Mouse (Mus musculus): ENCODE results near the gene BC030867. TPM values are rescaled to one million over a fixed set of nuclear protein-coding genes. Genes with fewer than 3 reads are reported as not detected.

The BC030867 gene
- total RNA-seq, 2 experiments from 2014 or later: 0.58 to 1.5 TPM

- no peak for DNase-seq
These were observed 27.3 kb upstream of the BC030867 start for GRCm38 (mm10) chr11:102221243-102221953.

DNA sequence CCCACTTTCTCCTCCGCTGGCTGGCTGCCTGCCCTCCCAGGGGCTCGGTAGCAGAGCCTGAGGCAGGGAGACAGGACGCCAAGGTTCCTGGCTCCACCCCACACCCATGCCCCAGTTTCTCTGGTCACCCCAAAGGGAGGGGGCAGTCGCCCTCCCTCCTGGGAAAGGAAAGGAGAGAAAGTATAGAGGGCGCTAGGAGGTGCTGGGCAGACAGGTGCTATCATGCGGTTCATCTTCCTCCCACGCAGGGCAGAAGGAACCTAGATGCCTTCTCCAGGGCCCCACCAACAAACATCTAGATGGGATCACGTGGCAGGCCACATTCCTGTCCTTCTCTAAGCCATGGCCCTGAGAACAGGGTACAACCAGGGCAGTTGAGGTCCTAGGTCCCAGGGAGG is 26.7 kb upstream of the BC030867 start:
- no peak for DNase-seq

DNA sequence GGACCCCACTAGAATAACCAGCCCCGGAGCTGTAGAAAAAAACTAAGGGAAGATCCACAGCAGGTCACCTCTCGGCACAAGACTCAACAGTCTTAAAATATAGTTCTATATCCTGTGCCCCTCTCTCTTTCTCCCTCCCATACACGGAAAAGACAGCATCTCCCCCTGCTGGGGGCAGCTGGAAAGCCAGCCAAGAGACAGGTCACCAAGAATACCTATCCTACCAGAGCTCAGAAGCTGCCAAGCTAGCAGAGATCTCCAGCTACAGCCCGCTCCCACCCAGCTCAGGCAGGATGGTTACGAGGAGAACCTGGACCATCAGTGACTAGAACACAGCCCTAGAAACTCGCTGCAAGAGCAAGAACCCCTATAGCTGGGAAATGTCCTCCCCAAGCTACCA is 25.5 kb upstream of the BC030867 start:
- no peak for DNase-seq

GRCm38 (mm10) chr11:102224686-102225085 is 24.0 kb upstream of the BC030867 start:
- no peak for DNase-seq

GRCm38 (mm10) chr11:102225221-102225620 is 23.5 kb upstream of the BC030867 start:
- no peak for DNase-seq

GRCm38 (mm10) chr11:102226067-102226978 is 22.4 kb upstream of the BC030867 start:
- DNase-seq: no peak

GRCm38 (mm10) chr11:102227270-102228190 is 21.2 kb upstream of the BC030867 start:
- DNase-seq: no peak

- DNase-seq: no peak
These were observed 20.5 kb upstream of the BC030867 start for GRCm38 (mm10) chr11:102228191-102228545.

DNA sequence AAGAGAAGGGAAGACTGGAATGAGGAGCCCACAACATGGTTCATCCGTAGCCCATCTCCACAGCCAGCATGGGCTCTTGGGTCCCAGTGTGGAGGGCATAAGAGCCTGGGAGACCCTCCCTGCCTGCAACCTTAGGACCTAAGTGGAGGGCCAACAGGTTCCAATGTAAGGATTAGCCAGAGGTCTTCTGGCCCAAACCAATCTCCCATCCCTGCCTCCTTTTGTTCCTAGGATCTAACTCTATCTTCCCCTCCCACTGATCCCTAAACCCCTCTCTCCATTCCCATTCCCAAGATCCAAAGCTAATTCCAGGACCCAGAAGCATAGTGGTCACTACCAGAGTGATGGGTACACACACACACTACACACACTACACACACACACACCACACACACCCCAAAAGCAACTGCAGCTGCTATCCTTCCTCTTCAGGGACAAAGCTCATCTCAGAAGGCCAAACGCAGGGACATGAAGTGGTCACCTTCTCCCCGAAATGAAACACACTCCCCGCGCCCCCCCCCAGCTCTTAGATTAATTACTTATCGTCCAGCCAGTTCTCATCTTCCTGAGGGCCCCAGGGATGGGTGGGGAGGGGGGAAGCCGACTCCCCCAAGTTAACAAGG is 19.9 kb upstream of the BC030867 start:
- DNase-seq: no peak

DNA sequence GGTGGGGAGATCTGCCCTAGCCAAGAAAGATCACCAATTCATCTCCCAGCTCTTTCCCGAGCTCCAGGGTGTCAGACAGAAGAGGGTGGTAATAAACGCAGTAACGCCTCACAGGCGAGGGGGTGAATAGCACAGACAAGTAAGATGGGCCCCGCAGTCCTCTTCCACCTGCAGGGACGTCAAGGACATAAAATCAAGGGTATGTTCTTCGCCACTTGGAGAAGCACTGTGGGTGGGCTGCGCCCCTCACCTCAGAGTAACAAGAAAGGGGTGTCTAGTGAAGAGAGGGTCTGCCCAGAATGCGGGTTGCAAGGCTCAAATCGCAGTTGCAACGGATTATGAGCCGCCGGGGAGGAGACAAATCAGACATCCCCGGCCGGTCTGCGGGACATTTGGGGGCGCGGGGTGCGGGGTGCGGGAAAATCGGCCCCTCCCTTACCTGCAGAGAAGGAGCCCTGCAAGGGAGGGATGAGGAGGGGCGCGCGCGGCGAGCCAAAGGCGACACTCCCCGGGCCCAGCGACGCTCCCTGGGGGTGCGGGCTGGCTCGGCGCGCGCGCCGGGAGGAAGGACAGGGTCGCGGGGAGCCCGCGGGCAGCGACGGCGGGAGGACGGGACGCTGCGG is 19.2 kb upstream of the BC030867 start:
- no peak for DNase-seq

DNA sequence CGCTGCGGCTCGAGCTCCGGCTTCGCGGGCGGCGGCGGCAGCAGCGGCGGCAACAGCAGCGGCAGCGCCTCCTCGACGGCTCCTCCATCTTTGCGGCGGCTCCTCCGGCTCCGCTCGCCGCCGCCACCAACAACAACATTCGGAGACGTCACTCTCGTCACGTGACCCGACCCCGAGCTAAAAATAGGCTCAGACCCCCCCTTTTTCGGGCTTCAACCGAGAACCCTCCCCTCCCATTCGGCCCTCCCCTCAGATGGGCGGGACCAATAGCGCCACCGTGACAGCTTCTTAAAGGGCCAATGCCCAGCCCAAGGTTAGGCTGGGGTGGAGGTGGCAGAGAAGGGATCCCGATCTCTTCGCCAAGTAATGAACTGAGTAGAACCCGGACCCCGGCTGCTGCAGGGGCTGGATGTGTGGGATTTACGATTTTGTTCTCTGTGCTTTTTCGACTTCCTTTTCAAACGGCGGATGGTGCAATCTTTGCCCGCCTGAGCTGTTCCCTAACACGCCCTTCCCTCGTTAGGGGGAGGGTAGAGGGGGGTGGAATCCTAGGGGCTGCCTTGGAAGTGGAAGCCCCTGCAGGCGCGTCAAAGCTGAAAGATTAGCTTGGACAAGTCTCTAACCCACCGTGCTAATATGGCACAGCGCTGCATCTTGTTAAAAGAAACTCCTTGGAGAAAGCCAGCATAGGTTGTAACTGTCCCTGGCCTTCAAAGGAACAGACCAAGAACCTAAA is 18.5 kb upstream of the BC030867 start, which contains the start of gene Hdac5:
Gene Hdac5 (minus strand): TSS at position 161 of the 736 bp plus-strand sequence.
- peak; percentile 96 to 97 for DNase-seq

GRCm38 (mm10) chr11:102236022-102236421 is 12.7 kb upstream of the BC030867 start:
- no peak for DNase-seq

DNA sequence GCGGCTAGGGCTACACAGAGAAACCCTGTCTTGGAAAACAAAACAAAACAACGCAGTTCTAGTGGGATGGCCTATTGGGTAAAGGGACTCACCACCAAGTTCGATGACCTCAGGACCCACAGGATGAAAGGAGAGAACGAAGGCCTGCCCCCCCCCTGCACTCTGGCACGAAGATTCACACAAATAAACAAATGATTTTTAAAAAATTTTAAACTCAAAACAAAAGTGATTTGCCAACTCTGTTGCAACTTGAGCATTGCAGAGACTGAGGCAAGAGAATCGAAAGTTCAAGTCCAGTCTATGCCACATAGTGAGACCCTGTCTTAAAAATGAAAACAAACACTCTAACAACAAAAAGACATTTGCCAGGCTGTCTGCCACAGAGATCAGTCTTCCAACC is 8.0 kb upstream of the BC030867 start:
- no peak for DNase-seq

GRCm38 (mm10) chr11:102241246-102241645 is 7.4 kb upstream of the BC030867 start:
- no peak for DNase-seq

DNA sequence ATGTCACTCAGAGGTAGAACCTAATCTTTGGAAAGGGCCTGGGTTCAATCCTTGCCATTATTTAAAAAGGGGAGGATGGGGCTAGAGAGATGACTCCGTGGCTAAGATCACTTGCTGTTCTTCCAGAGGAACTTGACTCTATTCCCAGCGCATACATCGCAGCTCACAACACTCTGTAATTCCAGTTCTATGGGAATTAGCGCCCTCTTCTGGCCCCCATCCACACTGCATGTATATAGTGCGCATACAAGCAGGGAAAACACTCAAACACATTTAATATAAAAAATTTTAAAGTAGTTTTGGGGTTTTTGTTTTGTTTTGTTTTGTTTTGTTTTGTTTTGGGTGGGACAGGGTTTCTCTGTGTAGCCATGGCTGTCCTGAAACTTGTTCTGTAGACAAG is 6.8 kb upstream of the BC030867 start:
- DNase-seq: no peak

- peak; percentile 76 to 77 for DNase-seq
These were observed 3.7 kb upstream of the BC030867 start for GRCm38 (mm10) chr11:102244926-102245449.

DNA sequence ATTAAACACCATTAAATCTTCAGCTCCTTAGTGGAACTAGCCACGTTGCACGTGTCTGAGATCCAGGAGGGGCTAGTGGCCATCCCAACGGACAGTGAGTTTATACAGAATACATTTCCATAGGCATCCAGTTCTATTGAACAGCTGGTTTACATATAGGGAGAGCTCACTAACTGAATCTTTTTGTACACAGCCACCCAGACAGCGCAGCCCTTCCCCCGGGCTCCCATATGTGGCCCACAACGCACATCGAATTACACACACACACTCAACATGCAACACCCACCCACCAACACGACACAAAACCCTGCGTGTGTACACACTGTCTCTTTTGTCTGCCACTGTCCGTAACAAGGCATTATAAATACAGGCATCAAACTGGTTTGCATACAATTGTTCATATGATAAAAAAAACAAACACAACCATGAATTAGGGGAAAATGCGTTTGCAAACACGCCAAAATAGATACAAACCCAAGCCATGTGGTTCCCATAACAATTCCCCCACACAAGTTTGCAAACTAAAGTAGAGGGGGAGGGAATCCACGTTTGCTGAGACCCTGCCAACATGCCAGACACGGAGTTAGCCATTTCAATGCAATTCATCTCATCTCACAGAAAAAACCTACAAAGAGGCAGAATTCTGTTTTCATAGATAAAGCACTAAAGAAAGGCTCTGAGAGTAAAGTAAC is 3.0 kb upstream of the BC030867 start:
- DNase-seq: no peak

GRCm38 (mm10) chr11:102246273-102246635 is 2.4 kb upstream of the BC030867 start:
- DNase-seq: no peak

DNA sequence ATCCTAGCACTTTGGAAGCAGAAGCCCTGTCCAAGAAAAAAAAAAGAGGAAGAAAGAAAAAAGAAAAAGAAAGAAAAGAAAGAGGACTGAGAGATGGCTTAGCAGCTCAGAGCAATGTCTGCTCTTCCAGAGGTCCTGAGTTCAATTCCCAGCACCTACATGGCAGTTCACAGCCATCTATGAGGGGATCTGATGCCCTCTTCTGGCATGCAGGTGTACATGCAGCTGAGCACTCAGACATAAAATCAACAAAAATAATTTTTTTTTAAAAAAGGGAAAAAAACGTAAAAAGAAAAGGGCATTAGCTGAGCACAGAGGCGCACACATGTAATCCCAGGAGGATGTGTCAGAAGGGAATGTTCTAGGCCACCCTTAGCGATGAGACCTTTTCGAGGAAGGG is 1.8 kb upstream of the BC030867 start:
- no peak for DNase-seq
